Mouse (Mus musculus) lung, postnatal 0 days (tissue): ENCODE results near the gene Fastkd1. TPM values are rescaled to one million over a fixed set of nuclear protein-coding genes. Genes with fewer than 3 reads are reported as not detected.

Experiments
- ATAC-seq: fragments of 200-750 bp; cut with Nextera tagmentation; 2 replicates; pipeline ENCODE4 v1.8.0; 2017; ENCODE audit warnings: moderate library complexity
- DNase-seq: peaks from one replicate; pipeline ENCODE4 v3.0.0-alpha.2; 2016; ENCODE audit warnings: low spot score
- H3K27ac ChIP-seq: fragments of 300-500 bp; sonication (generic); 2 replicates; pipeline ENCODE4 v1.5.1; 2014; ENCODE audit warnings: antibody characterized with exemption, mild to moderate bottlenecking, low read length, mixed read lengths
- H3K27me3 ChIP-seq: fragments of 300-500 bp; sonication (generic); replicated peaks from 2 replicates; pipeline ENCODE4 v1.6.1; 2014; ENCODE audit warnings: low read length, mixed read lengths; ENCODE audit not compliant: insufficient read depth
- H3K36me3 ChIP-seq: fragments of 300-500 bp; sonication (generic); 2 replicates; pipeline ENCODE4 v1.6.1; 2014; ENCODE audit warnings: low read length, mixed read lengths; ENCODE audit not compliant: insufficient read depth
- H3K4me1 ChIP-seq: fragments of 300-500 bp; sonication (generic); 2 replicates; pipeline ENCODE4 v1.6.1; 2014; ENCODE audit warnings: antibody characterized with exemption, low read depth, low read length, mixed read lengths; ENCODE audit not compliant: insufficient read depth
- H3K4me2 ChIP-seq: fragments of 300-500 bp; sonication (generic); replicated peaks from 2 replicates; pipeline ENCODE4 v1.6.1; 2014; ENCODE audit warnings: low read depth, mild to moderate bottlenecking, low read length, moderate library complexity, mixed read lengths
- H3K4me3 ChIP-seq: fragments of 300-500 bp; sonication (generic); 2 replicates; pipeline ENCODE4 v1.5.1; 2014; ENCODE audit warnings: low read depth, low read length
- H3K9ac ChIP-seq: fragments of 300-500 bp; sonication (generic); replicated peaks from 2 replicates; pipeline ENCODE4 v1.6.1; 2014; ENCODE audit warnings: low read depth, mild to moderate bottlenecking
- H3K9me3 ChIP-seq: fragments of 300-500 bp; sonication (generic); 2 replicates; pipeline ENCODE4 v1.6.1; 2016; ENCODE audit warnings: low read length, mixed read lengths
- CTCF ChIP-seq: IDR thresholded peaks from 2 replicates; pipeline ENCODE4 v1.5.1; 2016; ENCODE audit warnings: antibody characterized with exemption, mild to moderate bottlenecking
- EP300 ChIP-seq: IDR thresholded peaks from 2 replicates; pipeline ENCODE4 v1.6.1; 2016; ENCODE audit warnings: antibody characterized with exemption, mild to moderate bottlenecking, control low read depth
- WGBS: fragments of 180-500 bp; shearing (Covaris S2); extraction: QIAGEN DNeasy Blood & Tissue Kit; methylation state at CpG from one replicate; pipeline ENCODE4 v1.1.7; 2014; 5-methylcytosine and 5-hydroxymethylcytosine counted together
- polyA plus RNA-seq: library from polyadenylated mRNA; unstranded; fragments of >200 nt; fragmentation: Nextera tagmentation; extraction: Ambion mirVana; gene quantifications from 2 replicates; pipeline ENCODE4 v1.2.1, GENCODE M21; 2015

Gene Fastkd1
- 5.4 and 6.2 TPM in 2 replicates for polyA plus RNA-seq

DNA sequence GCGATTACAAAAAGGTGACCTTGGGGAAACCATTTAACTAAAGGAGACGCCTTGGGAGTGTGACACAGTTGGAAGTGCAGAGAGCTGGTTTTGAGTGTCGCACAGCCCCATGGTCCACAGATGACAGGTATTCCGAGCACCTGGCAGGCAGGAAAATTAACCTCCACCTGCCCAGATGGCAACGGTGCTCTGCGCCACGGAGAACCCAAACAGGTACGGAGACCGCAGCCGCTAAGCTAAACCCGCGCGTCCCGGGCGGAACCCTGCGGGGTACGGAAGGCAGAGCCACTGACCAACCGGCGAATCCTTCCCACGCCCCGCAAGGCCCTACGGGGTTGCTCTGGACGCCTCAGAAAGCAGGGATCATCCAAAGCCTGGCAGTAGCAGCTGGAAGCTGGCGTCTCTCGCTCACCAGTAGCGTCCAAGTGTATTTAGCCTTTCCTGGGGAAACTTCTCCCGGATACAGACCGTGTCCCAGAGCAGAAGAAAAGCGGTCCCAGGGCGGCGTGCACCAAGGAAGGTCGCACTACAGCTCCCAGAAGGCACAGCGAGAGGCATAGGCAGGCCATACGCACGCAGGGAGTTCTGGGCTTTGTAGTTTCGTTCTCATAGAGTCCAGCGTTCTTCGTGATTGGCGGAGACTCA, at the start of gene Fastkd1:
Gene Fastkd1, minus strand, starts transcription at position 536 of the 645 bp plus-strand sequence.
- peak; percentile 95 for DNase-seq

DNA sequence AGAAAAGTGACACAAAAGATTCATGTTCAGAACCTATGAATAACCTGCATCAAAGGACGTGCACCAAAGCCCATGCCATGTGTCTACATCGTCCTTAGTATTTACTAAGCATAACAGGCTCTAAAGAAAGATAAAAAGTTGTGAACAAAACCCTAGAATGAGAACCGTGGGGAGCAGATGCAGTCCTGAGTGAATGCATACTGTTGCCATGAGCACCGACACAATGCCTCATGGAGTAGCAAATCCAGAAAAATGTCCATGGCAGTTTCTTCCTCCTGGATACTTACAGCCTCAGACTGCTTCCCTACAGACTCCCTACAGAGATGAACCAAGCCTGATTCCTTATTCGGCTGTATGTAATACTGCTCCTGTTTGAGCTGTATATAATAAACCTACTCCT, 47.7 kb upstream of the Fastkd1 start:
- WGBS: 83% methylated on average over 5 of the region's 5 CpGs
- Histone ChIP-seq H3K4me3 (no peak overlapping the region), H3K4me1 (no peaks in the 10 kb centered on the region), H3K27ac (no peak overlapping the region), H3K9me3 (no peaks in the 10 kb centered on the region), H3K27me3 (no peaks in the 10 kb centered on the region), H3K36me3 (no peaks in the 10 kb centered on the region), H3K4me2 (no peak overlapping the region), H3K9ac (no peak overlapping the region)
- DNase-seq: no peak
- no peak for ATAC-seq
- TF ChIP-seq CTCF (no peak), EP300 (no peak)

More for the DNA sequence above, at the start of gene Fastkd1:
- Histone ChIP-seq H3K27me3 (no peaks in the 10 kb centered on the region), H3K9ac (peak within 1 kb of the TSS; percentile 61), H3K9me3 (no peaks in the 10 kb centered on the region), H3K36me3 (no peaks in the 10 kb centered on the region), H3K4me1 (no peaks in the 10 kb centered on the region), H3K4me3 (peak within 1 kb of the TSS; percentile 81), H3K4me2 (peak within 1 kb of the TSS; percentile 87), H3K27ac (peak within 1 kb of the TSS; percentile 83)
- TF ChIP-seq EP300 (no peak), CTCF (no peak)
- 2% methylated on average over 39 of the region's 39 CpGs for WGBS
- peak; percentile 100 for ATAC-seq

GRCm38 (mm10) chr2:69745091-69745490, 31.8 kb upstream of the Fastkd1 start:
- no peak overlapping the region for H3K9ac ChIP-seq
- H3K9me3 ChIP-seq: no peaks in the 10 kb centered on the region
- H3K36me3 ChIP-seq: peaks cover 28% of the 10 kb centered on the region
- H3K4me2 ChIP-seq: no peak overlapping the region
- TF ChIP-seq EP300 (no peak), CTCF (peak; percentile 48)
- ATAC-seq (no peak), DNase-seq (no peak)
- 95% methylated on average over 1 of the region's 1 CpGs for WGBS
- H3K4me1 ChIP-seq: no peaks in the 10 kb centered on the region
- no peak overlapping the region for H3K4me3 ChIP-seq
- H3K27ac ChIP-seq: no peak overlapping the region
- H3K27me3 ChIP-seq: no peaks in the 10 kb centered on the region

DNA sequence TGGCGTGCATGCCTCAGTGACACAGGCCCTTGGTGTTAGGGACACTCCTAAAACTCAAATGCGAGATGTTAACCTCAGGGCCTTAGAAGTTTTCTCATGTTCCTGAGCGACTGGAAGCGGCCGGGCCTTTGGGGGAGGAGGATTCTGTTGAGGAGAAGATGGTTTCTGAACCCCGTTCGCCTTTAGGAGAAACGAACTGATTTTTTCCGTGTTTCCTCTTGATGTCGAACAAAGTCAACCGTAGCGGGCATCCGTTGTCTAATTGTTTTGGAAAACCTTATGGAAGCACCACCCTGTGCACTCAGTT, 10.2 kb upstream of the Fastkd1 start:
- DNase-seq: no peak

GRCm38 (mm10) chr2:69722650-69723518, 9.6 kb upstream of the Fastkd1 start:
- Histone ChIP-seq H3K9ac (peak overlapping the region; percentile 91), H3K4me3 (peak overlapping the region; percentile 85), H3K9me3 (no peaks in the 10 kb centered on the region), H3K27ac (peak overlapping the region; percentile 91), H3K36me3 (no peaks in the 10 kb centered on the region), H3K4me2 (peak overlapping the region; percentile 60), H3K27me3 (no peaks in the 10 kb centered on the region), H3K4me1 (no peaks in the 10 kb centered on the region)
- DNase-seq (peak; percentile 97), ATAC-seq (peak; percentile 96)
- TF ChIP-seq CTCF (no peak), EP300 (no peak)
- WGBS: under 1% methylated on average over 83 of the region's 91 CpGs

More for the DNA sequence above, 10.2 kb upstream of the Fastkd1 start:
- H3K4me1 ChIP-seq: no peaks in the 10 kb centered on the region
- H3K27me3 ChIP-seq: no peaks in the 10 kb centered on the region
- no peaks in the 10 kb centered on the region for H3K9me3 ChIP-seq
- no peak for ATAC-seq
- peak overlapping the region; percentile 91 for H3K9ac ChIP-seq
- no peaks in the 10 kb centered on the region for H3K36me3 ChIP-seq
- peak overlapping the region; percentile 60 for H3K4me2 ChIP-seq
- peak overlapping the region; percentile 91 for H3K27ac ChIP-seq
- H3K4me3 ChIP-seq: peak overlapping the region; percentile 85
- no peak for TF ChIP-seq CTCF
- TF ChIP-seq EP300: no peak
- under 1% methylated on average over 13 of the region's 13 CpGs for WGBS

GRCm38 (mm10) chr2:69722273-69722649, 8.9 kb upstream of the Fastkd1 start, which contains the start of gene Ppig:
TSS of gene Ppig (plus strand) at chr2:69722545.
- no peaks in the 10 kb centered on the region for H3K36me3 ChIP-seq
- peak within 1 kb of the TSS; percentile 91 for H3K9ac ChIP-seq
- H3K4me1 ChIP-seq: no peaks in the 10 kb centered on the region
- TF ChIP-seq CTCF (no peak), EP300 (no peak)
- H3K27me3 ChIP-seq: no peaks in the 10 kb centered on the region
- H3K4me3 ChIP-seq: peak within 1 kb of the TSS; percentile 85
- 6% methylated on average over 12 of the region's 12 CpGs for WGBS
- H3K27ac ChIP-seq: peak within 1 kb of the TSS; percentile 91
- H3K4me2 ChIP-seq: peak within 1 kb of the TSS; percentile 60
- no peaks in the 10 kb centered on the region for H3K9me3 ChIP-seq
- ATAC-seq (no peak; the same call in 1 of the 2 replicates), DNase-seq (no peak)
